Mouse (Mus musculus): ENCODE data around the gene Tor1aip1. TPM values are rescaled to one million over a fixed set of nuclear protein-coding genes. Genes with fewer than 3 reads are reported as not detected.

Tor1aip1 gene
- polyA plus RNA-seq, 1 experiment from 2014 or later: 54.7 TPM

DNA sequence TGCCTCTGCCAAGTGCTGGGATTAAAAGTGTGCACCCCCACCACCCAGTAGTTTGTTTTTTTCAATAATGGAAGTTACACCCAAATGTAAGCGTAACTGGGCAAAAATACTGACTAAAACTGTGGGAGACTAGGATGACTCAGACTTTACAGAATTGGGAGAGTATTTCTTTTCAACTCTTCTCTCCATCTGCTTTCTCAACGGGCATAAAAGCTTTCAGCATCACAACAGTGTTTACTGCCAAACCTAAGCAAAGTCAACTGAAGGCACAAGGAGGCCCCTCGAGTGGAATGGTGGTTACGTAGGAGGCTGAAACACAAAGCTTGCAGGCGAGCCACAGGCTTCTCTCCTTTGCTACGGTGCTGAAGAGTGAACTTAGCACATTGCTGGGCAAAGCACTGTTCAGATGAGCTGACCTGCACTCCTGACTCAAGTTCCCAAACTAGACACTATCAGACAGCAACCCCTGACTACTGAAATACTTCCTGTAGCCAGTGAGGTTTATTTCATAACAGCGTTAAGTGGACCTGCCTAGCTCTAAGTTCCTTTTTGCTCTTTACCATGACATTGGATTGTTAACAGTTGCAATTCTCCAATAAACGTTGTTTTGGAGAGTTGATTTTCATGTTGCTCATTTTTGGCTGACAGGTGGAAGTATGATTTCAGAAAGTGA is 11.3 kb downstream of the Tor1aip1 start:
- H3K9ac ChIP-seq (ENCODE audit: low read depth, low read length): no peak overlapping the region
- ATAC-seq (replicated peaks; ENCODE audit: low FRiP score, low read depth) (no peak), DNase-seq (ENCODE audit: low spot score) (no peak)
- no peaks in the 10 kb centered on the region for H3K27me3 ChIP-seq (ENCODE audit: insufficient read depth, low read length)
- TF ChIP-seq CTCF (IDR thresholded peaks at IDR 0.05; ENCODE audit: low read depth): no peak
- no peaks in the 10 kb centered on the region for H3K9me3 ChIP-seq (replicated peaks; ENCODE audit: low read length)
- peaks cover 10% of the 10 kb centered on the region for H3K36me3 ChIP-seq (ENCODE audit: insufficient read depth, low read length)
- H3K4me1 ChIP-seq (replicated peaks; ENCODE audit: insufficient read depth, low read length): no peaks in the 10 kb centered on the region
- H3K4me3 ChIP-seq (replicated peaks; ENCODE audit: low read depth, low read length): no peak overlapping the region
- no peak overlapping the region for H3K27ac ChIP-seq
- WGBS: 71% methylated on average over 8 of the region's 8 CpGs
- no peak overlapping the region for H3K4me2 ChIP-seq (ENCODE audit: low read length)

DNA sequence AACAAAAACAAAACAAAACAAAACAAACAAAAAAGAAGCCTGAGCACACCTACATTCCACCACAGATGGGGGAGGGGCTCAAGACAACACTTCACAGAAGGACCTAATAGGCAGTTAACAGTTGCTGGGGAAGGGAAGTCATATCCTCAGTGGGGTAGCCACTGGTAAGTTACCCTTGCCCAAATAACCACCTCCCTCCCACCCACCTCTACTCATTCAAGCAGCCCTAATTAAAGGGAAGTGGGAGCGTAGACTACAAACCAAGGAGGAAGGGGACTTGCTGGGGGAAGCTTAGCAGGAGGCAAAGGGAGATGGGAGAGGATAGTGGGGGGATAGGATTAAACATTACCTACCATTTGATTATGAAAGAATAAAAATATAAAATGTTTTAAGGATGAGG is 15.9 kb downstream of the Tor1aip1 start:
- Histone ChIP-seq H3K9ac (ENCODE audit: low read depth, low read length) (no peak overlapping the region), H3K4me1 (replicated peaks; ENCODE audit: insufficient read depth, low read length) (no peaks in the 10 kb centered on the region), H3K36me3 (ENCODE audit: insufficient read depth, low read length) (peaks cover 25% of the 10 kb centered on the region), H3K4me2 (ENCODE audit: low read length) (no peak overlapping the region), H3K27ac (no peak overlapping the region), H3K27me3 (ENCODE audit: insufficient read depth, low read length) (no peaks in the 10 kb centered on the region), H3K9me3 (replicated peaks; ENCODE audit: low read length) (no peaks in the 10 kb centered on the region), H3K4me3 (replicated peaks; ENCODE audit: low read depth, low read length) (no peak overlapping the region)
- ATAC-seq (replicated peaks; ENCODE audit: low FRiP score, low read depth) (no peak), DNase-seq (ENCODE audit: low spot score) (no peak)
- no peak for TF ChIP-seq CTCF (IDR thresholded peaks at IDR 0.05; ENCODE audit: low read depth)
- WGBS: 72% methylated on average over 1 of the region's 1 CpGs

DNA sequence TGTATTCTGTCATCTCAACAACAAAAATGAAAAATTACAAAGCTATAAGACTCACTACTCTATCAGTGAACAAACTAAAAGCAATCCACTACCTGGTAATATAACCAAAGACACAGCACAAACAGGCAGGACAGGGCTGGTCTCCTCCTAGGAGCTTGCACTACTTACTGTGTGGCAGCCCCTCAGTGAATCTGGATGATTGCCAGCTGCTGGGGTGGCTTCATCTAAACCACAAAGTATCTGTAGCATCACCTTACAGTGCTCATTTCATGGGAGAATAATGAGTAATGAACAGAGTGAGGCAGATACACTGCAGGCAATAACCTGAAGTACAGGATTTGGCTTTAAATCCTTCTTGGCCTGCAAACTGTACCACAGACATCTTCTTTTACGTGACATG is 16.5 kb downstream of the Tor1aip1 start:
- Histone ChIP-seq H3K4me3 (replicated peaks; ENCODE audit: low read depth, low read length) (no peak overlapping the region), H3K4me2 (ENCODE audit: low read length) (no peak overlapping the region), H3K27me3 (ENCODE audit: insufficient read depth, low read length) (no peaks in the 10 kb centered on the region), H3K4me1 (replicated peaks; ENCODE audit: insufficient read depth, low read length) (no peaks in the 10 kb centered on the region), H3K27ac (no peak overlapping the region), H3K9me3 (replicated peaks; ENCODE audit: low read length) (no peaks in the 10 kb centered on the region), H3K9ac (ENCODE audit: low read depth, low read length) (no peak overlapping the region), H3K36me3 (ENCODE audit: insufficient read depth, low read length) (peaks cover 31% of the 10 kb centered on the region)
- ATAC-seq (replicated peaks; ENCODE audit: low FRiP score, low read depth) (no peak), DNase-seq (ENCODE audit: low spot score) (no peak)
- 93% methylated on average over 1 of the region's 1 CpGs for WGBS
- no peak for TF ChIP-seq CTCF (IDR thresholded peaks at IDR 0.05; ENCODE audit: low read depth)

DNA sequence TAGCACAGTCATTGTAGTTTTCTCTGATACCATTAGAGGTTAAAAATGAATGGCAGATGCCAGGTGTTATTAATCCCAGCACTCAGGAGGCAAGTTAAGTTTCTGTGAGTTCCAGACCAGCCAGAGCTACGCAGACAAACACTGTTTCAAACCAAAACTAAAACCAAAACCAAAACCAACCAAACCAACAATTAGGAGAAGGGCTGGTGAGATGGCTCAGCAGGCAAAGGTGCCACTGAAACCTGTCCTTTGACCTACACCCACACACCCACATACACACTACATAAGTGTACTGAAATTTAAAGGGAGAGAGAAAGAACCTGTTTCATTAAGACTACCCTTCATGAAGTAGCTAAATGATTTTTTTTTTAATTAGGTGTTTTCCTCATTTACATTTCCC is 27.3 kb downstream of the Tor1aip1 start:
- Histone ChIP-seq H3K4me2 (ENCODE audit: low read length) (no peak overlapping the region), H3K36me3 (ENCODE audit: insufficient read depth, low read length) (peaks cover 26% of the 10 kb centered on the region), H3K27me3 (ENCODE audit: insufficient read depth, low read length) (no peaks in the 10 kb centered on the region), H3K9me3 (replicated peaks; ENCODE audit: low read length) (no peaks in the 10 kb centered on the region), H3K4me3 (replicated peaks; ENCODE audit: low read depth, low read length) (no peak overlapping the region), H3K4me1 (replicated peaks; ENCODE audit: insufficient read depth, low read length) (no peaks in the 10 kb centered on the region), H3K27ac (no peak overlapping the region), H3K9ac (ENCODE audit: low read depth, low read length) (no peak overlapping the region)
- WGBS: 97% methylated on average over 1 of the region's 1 CpGs
- TF ChIP-seq CTCF (IDR thresholded peaks at IDR 0.05; ENCODE audit: low read depth): no peak
- no peak for DNase-seq (ENCODE audit: low spot score)
- ATAC-seq (replicated peaks; ENCODE audit: low FRiP score, low read depth): no peak

DNA sequence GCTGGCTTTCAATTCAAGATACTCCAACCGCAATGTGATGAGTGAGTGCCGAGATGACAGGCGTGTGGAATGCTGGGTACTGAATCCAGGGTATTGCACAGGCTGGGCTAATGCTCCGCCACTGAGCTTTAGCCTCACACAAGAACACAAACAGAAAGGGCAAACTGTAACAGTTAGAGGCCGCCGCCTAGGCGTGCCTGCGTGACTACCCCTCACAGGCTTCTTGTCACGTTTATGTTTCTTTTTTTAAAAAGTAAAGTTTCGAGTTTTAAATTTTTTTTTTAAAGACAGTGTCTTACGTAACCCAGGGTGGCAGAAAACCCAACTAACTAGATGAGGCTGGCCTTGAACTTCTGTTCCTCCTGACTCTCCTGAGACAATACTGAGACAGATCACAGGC is 30.4 kb downstream of the Tor1aip1 start:
- no peak for TF ChIP-seq CTCF (IDR thresholded peaks at IDR 0.05; ENCODE audit: low read depth)
- H3K27ac ChIP-seq: no peak overlapping the region
- peaks cover 18% of the 10 kb centered on the region for H3K36me3 ChIP-seq (ENCODE audit: insufficient read depth, low read length)
- H3K27me3 ChIP-seq (ENCODE audit: insufficient read depth, low read length): no peaks in the 10 kb centered on the region
- H3K9me3 ChIP-seq (replicated peaks; ENCODE audit: low read length): no peaks in the 10 kb centered on the region
- no peak for ATAC-seq (replicated peaks; ENCODE audit: low FRiP score, low read depth)
- H3K4me2 ChIP-seq (ENCODE audit: low read length): no peak overlapping the region
- no peaks in the 10 kb centered on the region for H3K4me1 ChIP-seq (replicated peaks; ENCODE audit: insufficient read depth, low read length)
- WGBS: 88% methylated on average over 11 of the region's 11 CpGs
- H3K9ac ChIP-seq (ENCODE audit: low read depth, low read length): no peak overlapping the region
- no peak overlapping the region for H3K4me3 ChIP-seq (replicated peaks; ENCODE audit: low read depth, low read length)
- no peak for DNase-seq (ENCODE audit: low spot score)

DNA sequence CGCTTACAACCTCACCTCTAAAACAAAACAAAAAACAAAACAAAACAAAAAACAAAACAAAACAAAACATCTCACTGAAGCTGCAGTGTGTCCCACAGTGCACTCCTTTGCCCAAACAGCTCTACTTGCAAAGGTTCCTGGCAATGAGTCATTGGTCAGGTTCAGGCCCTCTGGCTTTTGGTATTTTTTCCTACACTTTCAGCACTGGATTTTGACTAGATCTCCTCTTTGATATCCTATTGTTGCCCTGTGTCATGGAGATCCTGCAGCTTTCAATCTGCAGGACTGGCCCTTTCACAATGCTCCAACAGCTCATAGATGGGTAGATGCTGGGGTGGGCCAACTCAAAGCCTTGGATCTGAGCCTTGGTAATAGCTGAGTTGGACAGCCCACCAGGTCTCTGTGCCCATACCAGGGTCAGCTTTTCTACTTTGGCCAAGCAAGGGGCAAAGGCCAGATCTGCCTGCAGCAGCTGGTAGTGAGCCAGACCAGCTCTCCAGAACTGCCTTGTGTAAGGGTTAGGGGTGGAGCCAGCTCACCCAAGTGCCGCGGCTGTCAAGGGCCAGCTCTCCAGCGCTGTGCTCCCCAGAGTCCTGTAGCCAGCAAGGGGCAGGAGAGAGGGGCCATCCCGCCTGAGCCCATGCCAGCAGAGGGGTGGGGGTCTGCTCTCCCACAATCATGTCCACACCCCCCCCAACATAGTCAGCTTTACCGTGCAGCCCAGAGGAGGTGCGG is 32.9 kb downstream of the Tor1aip1 start:
- Histone ChIP-seq H3K27me3 (ENCODE audit: insufficient read depth, low read length) (no peaks in the 10 kb centered on the region), H3K36me3 (ENCODE audit: insufficient read depth, low read length) (peaks cover 14% of the 10 kb centered on the region), H3K4me2 (ENCODE audit: low read length) (no peak overlapping the region), H3K4me3 (replicated peaks; ENCODE audit: low read depth, low read length) (no peak overlapping the region), H3K27ac (no peak overlapping the region), H3K4me1 (replicated peaks; ENCODE audit: insufficient read depth, low read length) (no peaks in the 10 kb centered on the region), H3K9me3 (replicated peaks; ENCODE audit: low read length) (no peaks in the 10 kb centered on the region), H3K9ac (ENCODE audit: low read depth, low read length) (no peak overlapping the region)
- TF ChIP-seq CTCF (IDR thresholded peaks at IDR 0.05; ENCODE audit: low read depth): no peak
- DNase-seq (ENCODE audit: low spot score) (no peak), ATAC-seq (replicated peaks; ENCODE audit: low FRiP score, low read depth) (no peak)
- WGBS: 94% methylated on average over 7 of the region's 7 CpGs

Measured in kidney, postnatal 0 days (tissue).